Comparison of ENCODE assay signal across 8 mouse cellular contexts in genomic region chr1:137898891-137899290, GRCm38 (mm10).
A peak's percentile ranks its signal among the peaks of the same experiment; 100 is the strongest.
DNase-seq lines count a peak whose midpoint lies in the region; ATAC-seq and TF ChIP-seq lines count a peak whose summit lies in the region.

No protein-coding gene starts in this region.

- H3K4me3 ChIP-seq in liver, adult 2 months (ENCODE audit: insufficient read depth, low read depth, low read length), result peak overlapping the region; percentile 45
- peak overlapping the region; percentile 79 for H3K4me3 ChIP-seq in embryonic facial prominence, embryonic 10.5 days
- peak overlapping the region; percentile 67 for H3K4me3 ChIP-seq in hindbrain, embryonic 14.5 days (replicated peaks; ENCODE audit: low read length)

- peak; percentile 26 for ATAC-seq in hindbrain, embryonic 14.5 days (ENCODE audit: low FRiP score)

- H3K27ac ChIP-seq in liver, adult 2 months (replicated peaks; ENCODE audit: insufficient read depth, low read depth, low read length), result no peak overlapping the region
- H3K27ac ChIP-seq in embryonic facial prominence, embryonic 10.5 days (replicated peaks), result peak overlapping the region; percentile 91
- H3K27ac ChIP-seq in hindbrain, embryonic 14.5 days, result peak overlapping the region; percentile 96

- no peak for TF ChIP-seq POLR2A in liver, adult 2 months (IDR thresholded peaks at IDR 0.05; ENCODE audit: extremely low read depth, insufficient read depth, low read length)

- no peaks in the 10 kb centered on the region for H3K9me3 ChIP-seq in embryonic facial prominence, embryonic 10.5 days
- H3K9me3 ChIP-seq in hindbrain, embryonic 14.5 days (ENCODE audit: control insufficient read depth, low read length), result no peaks in the 10 kb centered on the region

- H3K9ac ChIP-seq in liver, adult 2 months (ENCODE audit: low read depth, low read length), result peak overlapping the region; percentile 16; the same call in 1 of the 2 replicates
- peak overlapping the region; percentile 84 for H3K9ac ChIP-seq in hindbrain, embryonic 14.5 days

- H3K4me2 ChIP-seq in hindbrain, embryonic 14.5 days (replicated peaks), result peak overlapping the region; percentile 54

- TF ChIP-seq CTCF in liver, adult 2 months (IDR thresholded peaks at IDR 0.05; ENCODE audit: low read depth, low read length), result no peak

- H3K27me3 ChIP-seq in liver, adult 2 months (ENCODE audit: control insufficient read depth, insufficient read depth, low read length), result no peaks in the 10 kb centered on the region
- no peaks in the 10 kb centered on the region for H3K27me3 ChIP-seq in embryonic facial prominence, embryonic 10.5 days (replicated peaks; ENCODE audit: low read depth, poor library complexity, severe bottlenecking)
- no peaks in the 10 kb centered on the region for H3K27me3 ChIP-seq in hindbrain, embryonic 14.5 days (ENCODE audit: control insufficient read depth, insufficient read depth, low read length)

- WGBS in liver, adult 2 months, result 4% methylated on average over 3 of the region's 3 CpGs
- 5% methylated on average over 3 of the region's 3 CpGs for WGBS in embryonic facial prominence, embryonic 10.5 days
- WGBS in hindbrain, embryonic 14.5 days, result under 1% methylated on average over 3 of the region's 3 CpGs

- no peaks in the 10 kb centered on the region for H3K79me2 ChIP-seq in liver, adult 2 months (ENCODE audit: control insufficient read depth, insufficient read depth, low read length)

- peak; percentile 5 for DNase-seq in liver, adult 2 months (ENCODE audit: extremely low read depth, low read depth, low spot score)
- no peak for DNase-seq in liver
- DNase-seq in embryonic facial prominence, embryonic 10.5 days (ENCODE audit: low spot score), result no peak
- peak; percentile 70 for DNase-seq in hindbrain, embryonic 14.5 days (ENCODE audit: low spot score)
- DNase-seq in lung, postnatal 14 days, result peak; percentile 4
- DNase-seq in natural killer cell, adult 2 months (ENCODE audit: low spot score in 2 of 2), result no peak
- no peak for DNase-seq in layer of hippocampus, postnatal 36 days
- DNase-seq in urinary bladder, postnatal 36 days (ENCODE audit: low spot score in 2 of 2), result no peak

- no peaks in the 10 kb centered on the region; the same call in 1 of the 2 replicates for H3K4me1 ChIP-seq in liver, adult 2 months (ENCODE audit: control insufficient read depth, insufficient read depth, low read length)
- peaks cover 35% of the 10 kb centered on the region for H3K4me1 ChIP-seq in embryonic facial prominence, embryonic 10.5 days
- H3K4me1 ChIP-seq in hindbrain, embryonic 14.5 days (replicated peaks; ENCODE audit: control insufficient read depth, insufficient read depth, low read length), result peaks cover 16% of the 10 kb centered on the region

- no peaks in the 10 kb centered on the region for H3K36me3 ChIP-seq in liver, adult 2 months (ENCODE audit: control insufficient read depth, insufficient read depth, low read length)
- peaks cover 5% of the 10 kb centered on the region; the same call in 1 of the 2 replicates for H3K36me3 ChIP-seq in embryonic facial prominence, embryonic 10.5 days (replicated peaks)
- H3K36me3 ChIP-seq in hindbrain, embryonic 14.5 days (replicated peaks; ENCODE audit: control insufficient read depth, insufficient read depth), result no peaks in the 10 kb centered on the region

Comparison
In these comparisons a context has a peak if more than half of its experiments do, and no peak if none do; other contexts are left out.
1. DNase-seq: peak in liver, adult 2 months (single experiment), hindbrain, embryonic 14.5 days (single experiment) and lung, postnatal 14 days (single experiment); none in liver (single experiment), embryonic facial prominence, embryonic 10.5 days (single experiment), natural killer cell, adult 2 months (0 of 2), layer of hippocampus, postnatal 36 days (0 of 2) and urinary bladder, postnatal 36 days (0 of 2).
2. Peak in every context shown above with its lines, with median percentiles within 50 percentile points of each other: H3K4me3 ChIP-seq.